Mouse (Mus musculus) spleen, adult 2 months (tissue): ENCODE results near the gene Nxn. TPM values are rescaled to one million over a fixed set of nuclear protein-coding genes. Genes with fewer than 3 reads are reported as not detected.

Source experiments
- DNase-seq, 2 experiments: peaks; one replicate each; pipeline versions ENCODE4 v3.0.0 to v3.0.0-alpha.2; 2012 to 2021; ENCODE audit warnings: low spot score in 2 of 2, low read depth in 1 of 2
- H3K27ac ChIP-seq: fragments of 200-500 bp; 2 replicates; pipeline ENCODE4 v1.5.1; 2012; ENCODE audit warnings: low read length, inconsistent platforms; ENCODE audit not compliant: insufficient read depth
- H3K27me3 ChIP-seq: fragments of 200-500 bp; 2 replicates; pipeline ENCODE4 v1.6.1; 2012; ENCODE audit warnings: mild to moderate bottlenecking, moderate library complexity, low read length, inconsistent platforms; ENCODE audit not compliant: control insufficient read depth, insufficient read depth
- H3K36me3 ChIP-seq: fragments of 200-500 bp; 2 replicates; pipeline ENCODE4 v1.6.1; 2012; ENCODE audit warnings: mild to moderate bottlenecking, low read length, inconsistent platforms; ENCODE audit not compliant: control insufficient read depth, insufficient read depth
- H3K4me1 ChIP-seq: fragments of 200-500 bp; 2 replicates; pipeline ENCODE4 v1.6.1; 2011; ENCODE audit warnings: inconsistent platforms; ENCODE audit not compliant: control insufficient read depth, insufficient read depth, insufficient read length
- H3K4me3 ChIP-seq: fragments of 200-500 bp; 2 replicates; pipeline ENCODE4 v1.5.1; 2011; ENCODE audit warnings: mild to moderate bottlenecking, inconsistent platforms; ENCODE audit not compliant: insufficient read depth, insufficient read length; ENCODE audit errors: extremely low read depth
- CTCF ChIP-seq: fragments of 200-500 bp; IDR thresholded peaks from 2 replicates; pipeline ENCODE4 v1.5.1; 2011; ENCODE audit warnings: mild to moderate bottlenecking, inconsistent platforms; ENCODE audit not compliant: insufficient read depth, insufficient read length, insufficient replicate concordance; ENCODE audit errors: extremely low read depth
- POLR2A ChIP-seq: fragments of 200-500 bp; IDR thresholded peaks from 2 replicates; pipeline ENCODE4 v1.6.1; 2011; ENCODE audit warnings: low read depth, low read length, inconsistent platforms
- WGBS: fragments of 180-500 bp; shearing (Covaris S2); methylation state at CpG from one replicate; pipeline ENCODE4 v1.1.7; 2018; 5-methylcytosine and 5-hydroxymethylcytosine counted together
- polyA plus RNA-seq: library from polyadenylated mRNA; depleted of rRNA; stranded (reverse); fragments of >200 nt; gene quantifications from 2 replicates; pipeline ENCODE4 v1.2.3, GENCODE M21; 2012

The Nxn gene
- polyA plus RNA-seq, 1 experiment: 6.9 TPM

- WGBS: 81% methylated on average over 6 of the region's 6 CpGs
- no peak for DNase-seq
Observed at GRCm38 (mm10) chr11:76309072-76309471, 89.9 kb downstream of the Nxn start.

DNA sequence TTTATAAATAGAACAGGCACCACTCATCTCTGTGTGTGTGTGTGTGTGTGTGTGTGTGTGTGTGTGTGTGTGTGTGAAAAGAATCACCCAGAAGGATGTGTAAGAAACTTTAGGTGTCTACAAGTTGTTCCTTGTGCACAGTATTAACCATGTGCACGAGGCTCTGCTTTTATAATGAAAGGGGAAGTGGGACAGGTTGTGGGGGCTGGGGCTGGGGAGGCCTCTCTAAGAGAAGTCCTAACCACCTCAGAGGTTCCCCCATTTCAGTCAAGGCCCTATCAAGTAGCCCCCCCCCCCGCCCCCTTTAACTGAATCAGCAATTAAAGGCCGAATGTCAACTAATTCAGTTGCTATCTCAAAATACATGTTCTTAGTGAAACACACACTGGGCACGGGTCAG, 92.2 kb downstream of the Nxn start:
- no peak for DNase-seq
- Histone ChIP-seq H3K27me3 (no peaks in the 10 kb centered on the region), H3K36me3 (no peaks in the 10 kb centered on the region), H3K4me3 (no peak overlapping the region), H3K4me1 (no peaks in the 10 kb centered on the region; the same call in 1 of the 2 replicates), H3K27ac (no peak overlapping the region)
- TF ChIP-seq CTCF: no peak
- no peak for TF ChIP-seq POLR2A
- 10% methylated on average over 4 of the region's 4 CpGs for WGBS

More at GRCm38 (mm10) chr11:76309072-76309471, 89.9 kb downstream of the Nxn start:
- Histone ChIP-seq H3K27ac (no peak overlapping the region), H3K4me3 (no peak overlapping the region), H3K36me3 (no peaks in the 10 kb centered on the region), H3K4me1 (no peaks in the 10 kb centered on the region; the same call in 1 of the 2 replicates), H3K27me3 (no peaks in the 10 kb centered on the region)
- TF ChIP-seq POLR2A (no peak), CTCF (no peak)

GRCm38 (mm10) chr11:76305571-76305970, 93.4 kb downstream of the Nxn start:
- H3K27ac ChIP-seq: no peak overlapping the region
- 91% methylated on average over 4 of the region's 4 CpGs for WGBS
- DNase-seq: no peak
- TF ChIP-seq POLR2A (no peak), CTCF (no peak)
- H3K27me3 ChIP-seq: no peaks in the 10 kb centered on the region
- H3K4me1 ChIP-seq: no peaks in the 10 kb centered on the region; the same call in 1 of the 2 replicates
- H3K36me3 ChIP-seq: no peaks in the 10 kb centered on the region
- no peak overlapping the region for H3K4me3 ChIP-seq

- Histone ChIP-seq H3K36me3 (no peaks in the 10 kb centered on the region), H3K4me1 (no peaks in the 10 kb centered on the region; the same call in 1 of the 2 replicates), H3K27ac (no peak overlapping the region), H3K27me3 (no peaks in the 10 kb centered on the region), H3K4me3 (no peak overlapping the region)
- no peak for DNase-seq
- 82% methylated on average over 10 of the region's 11 CpGs for WGBS
- TF ChIP-seq POLR2A (no peak), CTCF (no peak)
Observed at GRCm38 (mm10) chr11:76303368-76303767, 95.6 kb downstream of the Nxn start.

DNA sequence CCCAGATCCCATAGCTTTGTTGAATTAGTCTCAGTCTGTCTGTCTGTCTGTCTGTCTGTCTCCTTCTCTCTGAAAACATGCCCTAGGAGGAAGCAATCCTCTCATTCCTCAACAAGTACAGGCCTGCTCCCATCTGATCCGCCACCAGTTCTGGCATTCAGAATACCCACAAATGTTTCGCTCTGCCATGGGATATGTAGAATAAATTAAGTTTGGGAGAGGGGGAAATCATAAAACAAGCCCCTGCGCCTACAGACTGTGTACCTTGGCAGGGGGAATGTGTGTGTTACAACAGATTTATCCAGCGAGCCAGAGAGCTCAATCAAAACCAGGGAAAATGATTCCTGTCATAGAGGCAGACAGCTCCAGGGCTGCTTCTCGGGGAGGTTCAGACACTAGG, 98.1 kb downstream of the Nxn start:
- no peaks in the 10 kb centered on the region for H3K4me1 ChIP-seq
- no peak for TF ChIP-seq CTCF
- no peak for TF ChIP-seq POLR2A
- 94% methylated on average over 5 of the region's 5 CpGs for WGBS

DNA sequence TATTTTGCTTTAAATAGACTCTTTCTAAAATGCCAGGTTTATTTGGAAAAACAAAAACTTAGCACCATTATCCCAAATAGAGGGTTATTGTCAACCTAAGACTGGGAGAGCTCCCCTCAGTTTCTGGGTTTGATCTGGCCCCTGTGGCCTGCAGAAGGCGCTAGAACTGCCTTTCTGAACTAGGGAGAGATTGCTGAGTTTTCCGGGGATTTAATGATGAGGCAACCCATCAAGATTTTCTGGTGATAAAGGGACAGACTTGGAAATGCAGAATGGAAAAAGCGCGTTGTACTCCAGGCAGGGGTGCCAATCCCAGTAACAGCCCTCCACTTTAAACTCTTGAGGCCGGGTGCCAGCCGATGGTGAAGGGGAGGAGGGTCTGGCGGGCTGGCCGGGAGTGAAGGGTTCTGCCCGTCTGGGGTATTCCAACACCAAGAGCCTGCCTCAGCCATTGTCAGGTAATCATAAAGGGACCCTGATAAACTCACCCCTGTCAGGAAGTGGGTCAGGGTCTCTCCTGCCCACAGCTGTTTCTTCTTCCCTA, 100.4 kb downstream of the Nxn start:
- no peaks in the 10 kb centered on the region for H3K4me1 ChIP-seq
- WGBS: 81% methylated on average over 9 of the region's 9 CpGs
- H3K27ac ChIP-seq: no peak overlapping the region
- DNase-seq: no peak
- no peaks in the 10 kb centered on the region for H3K27me3 ChIP-seq
- no peaks in the 10 kb centered on the region for H3K36me3 ChIP-seq
- no peak overlapping the region for H3K4me3 ChIP-seq
- TF ChIP-seq POLR2A (no peak), CTCF (no peak)

More for the DNA sequence above, 98.1 kb downstream of the Nxn start:
- Histone ChIP-seq H3K27me3 (no peaks in the 10 kb centered on the region), H3K36me3 (no peaks in the 10 kb centered on the region), H3K27ac (no peak overlapping the region), H3K4me3 (no peak overlapping the region)
- no peak for DNase-seq

- H3K27ac ChIP-seq: no peak overlapping the region
- no peak for DNase-seq
- H3K27me3 ChIP-seq: no peaks in the 10 kb centered on the region
- WGBS: 87% methylated on average over 9 of the region's 9 CpGs
- no peak overlapping the region for H3K4me3 ChIP-seq
- no peak for TF ChIP-seq POLR2A
- no peak for TF ChIP-seq CTCF
- no peaks in the 10 kb centered on the region for H3K36me3 ChIP-seq
- no peaks in the 10 kb centered on the region for H3K4me1 ChIP-seq
Observed at GRCm38 (mm10) chr11:76297252-76297651, 101.7 kb downstream of the Nxn start.
